In the genomic region with DNA sequence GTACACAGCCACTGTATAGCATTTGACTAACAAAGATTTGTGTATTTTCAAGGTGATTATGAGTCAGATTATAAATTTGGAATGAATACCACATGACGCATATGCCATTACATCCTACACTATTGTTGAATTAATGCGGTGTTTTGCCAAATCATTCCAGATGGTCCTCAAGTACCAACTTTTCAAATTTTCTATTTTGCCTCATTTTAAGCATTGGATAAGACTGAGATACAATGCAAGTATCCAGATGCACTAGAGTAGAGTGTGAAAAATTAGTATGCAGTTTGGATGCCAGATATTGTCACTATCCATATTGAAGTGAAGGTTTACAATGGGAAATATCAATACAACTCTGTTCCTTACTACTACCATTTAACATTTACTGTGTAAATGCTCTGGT, we compare ENCODE assay signal across 31 mouse cellular contexts.
DNase-seq lines count a peak whose midpoint lies in the region; ATAC-seq and TF ChIP-seq lines count a peak whose summit lies in the region.
"Had no signal": no experiment of that assay in that cellular context is flagged by ENCODE, and none has a peak within 500 bp of the region (broad histone marks: within the 10 kb centered on the region; RNA-seq: fewer than 3 reads in every experiment).

No protein-coding gene starts in this region.

- no peaks in the 10 kb centered on the region for H3K36me3 ChIP-seq in forebrain, embryonic 13.5 days (ENCODE audit: poor library complexity, severe bottlenecking)
- no peaks in the 10 kb centered on the region for H3K36me3 ChIP-seq in forebrain, embryonic 11.5 days (ENCODE audit: control insufficient read depth, insufficient read depth, low read length)
- H3K36me3 ChIP-seq in forebrain, postnatal 0 days (ENCODE audit: insufficient read depth): no peaks in the 10 kb centered on the region
- no peaks in the 10 kb centered on the region for H3K36me3 ChIP-seq in midbrain, embryonic 11.5 days (ENCODE audit: control insufficient read depth, insufficient read depth, low read length)
- H3K36me3 ChIP-seq in hindbrain, embryonic 14.5 days (replicated peaks; ENCODE audit: control insufficient read depth, insufficient read depth): no peaks in the 10 kb centered on the region
- H3K36me3 ChIP-seq: embryonic facial prominence, embryonic 12.5 days; heart, embryonic 10.5 days; heart, embryonic 15.5 days; intestine, embryonic 15.5 days; limb, embryonic 15.5 days; liver, embryonic 13.5 days; stomach, embryonic 15.5 days had no signal

- no peak overlapping the region for H3K4me2 ChIP-seq in forebrain, embryonic 13.5 days
- no peak overlapping the region for H3K4me2 ChIP-seq in forebrain, embryonic 11.5 days (ENCODE audit: low read depth, low read length, severe bottlenecking)
- H3K4me2 ChIP-seq in forebrain, postnatal 0 days (ENCODE audit: low read depth): no peak overlapping the region
- no peak overlapping the region for H3K4me2 ChIP-seq in midbrain, embryonic 11.5 days
- no peak overlapping the region for H3K4me2 ChIP-seq in hindbrain, embryonic 14.5 days (replicated peaks)
- H3K4me2 ChIP-seq: embryonic facial prominence, embryonic 12.5 days; heart, embryonic 15.5 days; intestine, embryonic 15.5 days; limb, embryonic 15.5 days; liver, embryonic 13.5 days; stomach, embryonic 15.5 days had no signal

- TF ChIP-seq CTCF in forebrain, postnatal 0 days (IDR thresholded peaks at IDR 0.05; ENCODE audit: low read depth): no peak

- 92% methylated on average over 2 of the region's 2 CpGs for WGBS in forebrain, embryonic 13.5 days
- 98% methylated on average over 2 of the region's 2 CpGs for WGBS in forebrain, embryonic 11.5 days
- 71% methylated on average over 2 of the region's 2 CpGs for WGBS in forebrain, postnatal 0 days
- WGBS in midbrain, embryonic 11.5 days: 95% methylated on average over 2 of the region's 2 CpGs
- WGBS in hindbrain, embryonic 14.5 days: 98% methylated on average over 2 of the region's 2 CpGs

- H3K27me3 ChIP-seq in forebrain, embryonic 13.5 days: no peaks in the 10 kb centered on the region
- no peaks in the 10 kb centered on the region for H3K27me3 ChIP-seq in forebrain, embryonic 11.5 days (ENCODE audit: control insufficient read depth, insufficient read depth, low read length)
- H3K27me3 ChIP-seq in forebrain, postnatal 0 days (ENCODE audit: insufficient read depth, low read length): no peaks in the 10 kb centered on the region
- H3K27me3 ChIP-seq in midbrain, embryonic 11.5 days (ENCODE audit: control insufficient read depth, insufficient read depth, low read length): no peaks in the 10 kb centered on the region
- H3K27me3 ChIP-seq in hindbrain, embryonic 14.5 days (ENCODE audit: control insufficient read depth, insufficient read depth, low read length): no peaks in the 10 kb centered on the region
- H3K27me3 ChIP-seq: CH12.LX; embryonic facial prominence, embryonic 12.5 days; heart, embryonic 15.5 days; intestine, embryonic 15.5 days; limb, embryonic 15.5 days; liver, embryonic 13.5 days; stomach, embryonic 15.5 days had no signal

- H3K4me1 ChIP-seq in forebrain, embryonic 13.5 days: no peaks in the 10 kb centered on the region
- no peaks in the 10 kb centered on the region for H3K4me1 ChIP-seq in forebrain, embryonic 11.5 days (replicated peaks; ENCODE audit: control insufficient read depth, insufficient read depth, low read length)
- H3K4me1 ChIP-seq in forebrain, postnatal 0 days (ENCODE audit: insufficient read depth): no peaks in the 10 kb centered on the region
- H3K4me1 ChIP-seq in midbrain, embryonic 11.5 days (ENCODE audit: control insufficient read depth, insufficient read depth, low read length): no peaks in the 10 kb centered on the region
- no peaks in the 10 kb centered on the region for H3K4me1 ChIP-seq in hindbrain, embryonic 14.5 days (replicated peaks; ENCODE audit: control insufficient read depth, insufficient read depth, low read length)
- H3K4me1 ChIP-seq: embryonic facial prominence, embryonic 12.5 days; heart, embryonic 10.5 days; heart, embryonic 15.5 days; intestine, embryonic 15.5 days; limb, embryonic 15.5 days; liver, embryonic 13.5 days; stomach, embryonic 15.5 days had no signal

- peak; percentile 53; the same call in 1 of the 2 replicates for ATAC-seq in forebrain, embryonic 13.5 days
- no peak for ATAC-seq in forebrain, embryonic 11.5 days (replicated peaks; ENCODE audit: low FRiP score)
- ATAC-seq in forebrain, postnatal 0 days: peak; percentile 50; the same call in 1 of the 2 replicates
- no peak for ATAC-seq in midbrain, embryonic 11.5 days (ENCODE audit: low FRiP score)
- no peak for ATAC-seq in hindbrain, embryonic 14.5 days (ENCODE audit: low FRiP score)
- ATAC-seq: activated CD4-positive, CD25-positive, alpha-beta regulatory T cell, adult 4 months; hindbrain, postnatal 0 days; intestine, embryonic 15.5 days; midbrain, embryonic 16.5 days had no signal

- no peak overlapping the region for H3K27ac ChIP-seq in forebrain, embryonic 13.5 days
- no peak overlapping the region for H3K27ac ChIP-seq in forebrain, embryonic 11.5 days (ENCODE audit: low read depth, low read length)
- H3K27ac ChIP-seq in forebrain, postnatal 0 days (ENCODE audit: low read depth, low read length): no peak overlapping the region
- H3K27ac ChIP-seq in midbrain, embryonic 11.5 days (ENCODE audit: low read depth, low read length): no peak overlapping the region
- H3K27ac ChIP-seq in hindbrain, embryonic 14.5 days: no peak overlapping the region
- H3K27ac ChIP-seq: embryonic facial prominence, embryonic 12.5 days; heart, embryonic 10.5 days; heart, embryonic 15.5 days; hindbrain, postnatal 0 days; intestine, embryonic 15.5 days; limb, embryonic 15.5 days; liver, embryonic 13.5 days; stomach, embryonic 15.5 days had no signal

- H3K9me3 ChIP-seq in forebrain, embryonic 13.5 days (replicated peaks): no peaks in the 10 kb centered on the region
- no peaks in the 10 kb centered on the region for H3K9me3 ChIP-seq in forebrain, embryonic 11.5 days (ENCODE audit: control insufficient read depth, low read length)
- H3K9me3 ChIP-seq in forebrain, postnatal 0 days (ENCODE audit: low read length): no peaks in the 10 kb centered on the region
- no peaks in the 10 kb centered on the region for H3K9me3 ChIP-seq in midbrain, embryonic 11.5 days (ENCODE audit: control insufficient read depth, low read length)
- H3K9me3 ChIP-seq in hindbrain, embryonic 14.5 days (ENCODE audit: control insufficient read depth, low read length): no peaks in the 10 kb centered on the region
- H3K9me3 ChIP-seq: embryonic facial prominence, embryonic 12.5 days; heart, embryonic 10.5 days; heart, embryonic 15.5 days; intestine, embryonic 15.5 days; limb, embryonic 15.5 days; liver, embryonic 13.5 days; stomach, embryonic 15.5 days had no signal

- no peak overlapping the region for H3K9ac ChIP-seq in forebrain, embryonic 13.5 days
- H3K9ac ChIP-seq in forebrain, embryonic 11.5 days (ENCODE audit: low read length): no peak overlapping the region
- no peak overlapping the region for H3K9ac ChIP-seq in forebrain, postnatal 0 days
- no peak overlapping the region for H3K9ac ChIP-seq in midbrain, embryonic 11.5 days (ENCODE audit: low read length)
- no peak overlapping the region for H3K9ac ChIP-seq in hindbrain, embryonic 14.5 days
- H3K9ac ChIP-seq: embryonic facial prominence, embryonic 12.5 days; heart, embryonic 15.5 days; intestine, embryonic 15.5 days; limb, embryonic 15.5 days; liver, embryonic 13.5 days; stomach, embryonic 15.5 days had no signal

- no peak for DNase-seq in forebrain, embryonic 11.5 days (ENCODE audit: low spot score)
- DNase-seq in layer of hippocampus, adult 18-20 months (ENCODE audit: low spot score in 2 of 2): peak; percentile 2 to 78
- DNase-seq in layer of hippocampus, postnatal 25 days (ENCODE audit: extremely low spot score in 1 of 2, low spot score in 1 of 2): no peak
- DNase-seq in forebrain, postnatal 0 days: peak; percentile 22
- DNase-seq in midbrain, embryonic 11.5 days (ENCODE audit: low spot score, missing footprints): no peak
- no peak for DNase-seq in hindbrain, embryonic 14.5 days (ENCODE audit: low spot score)
- DNase-seq: adrenal gland, adult 2 months; adrenal gland, postnatal 36 days; cerebellum, adult 11 months; cerebellum, adult 9-10 months; cerebellum, postnatal 36 days; gastrocnemius, postnatal 14 days; heart, adult 11 months; kidney, adult 2 months; kidney, postnatal 36 days; liver, embryonic 13.5 days; lung, adult 18-20 months; lung, postnatal 10 days; right cerebral cortex, postnatal 25 days; thymus, postnatal 14 days had no signal

- H3K4me3 ChIP-seq in forebrain, embryonic 13.5 days: no peak overlapping the region
- no peak overlapping the region for H3K4me3 ChIP-seq in forebrain, embryonic 11.5 days (ENCODE audit: low read depth, low read length)
- H3K4me3 ChIP-seq in forebrain, postnatal 0 days (ENCODE audit: low read depth, low read length): no peak overlapping the region
- no peak overlapping the region for H3K4me3 ChIP-seq in midbrain, embryonic 11.5 days (ENCODE audit: low read depth, low read length)
- H3K4me3 ChIP-seq in hindbrain, embryonic 14.5 days (replicated peaks; ENCODE audit: low read length): no peak overlapping the region
- H3K4me3 ChIP-seq: embryonic facial prominence, embryonic 12.5 days; heart, embryonic 10.5 days; heart, embryonic 15.5 days; intestine, embryonic 15.5 days; limb, embryonic 15.5 days; liver, embryonic 13.5 days; stomach, embryonic 15.5 days had no signal

Comparison
In these comparisons a context has a peak if more than half of its experiments do, and no peak if none do; other contexts are left out.
1. ATAC-seq: peak in forebrain, embryonic 13.5 days (single experiment) and forebrain, postnatal 0 days (single experiment); none in forebrain, embryonic 11.5 days (single experiment), midbrain, embryonic 11.5 days (single experiment) and hindbrain, embryonic 14.5 days (single experiment).
2. DNase-seq: peak in layer of hippocampus, adult 18-20 months (2 of 2) and forebrain, postnatal 0 days (single experiment); none in forebrain, embryonic 11.5 days (single experiment), layer of hippocampus, postnatal 25 days (0 of 2), midbrain, embryonic 11.5 days (single experiment) and hindbrain, embryonic 14.5 days (single experiment).